Mouse (Mus musculus): ENCODE measurements at regions not wholly inside any gene's neighbourhood (a gene's known extent, or its start where the extent isn't known, plus 50 kb on each side); places are given as distances from the start of the nearest gene placed in this dataset.

- no peaks in the 10 kb centered on the region for H3K9me3 ChIP-seq (replicated peaks)
- 64% methylated on average over 5 of the region's 5 CpGs for WGBS
- H3K9ac ChIP-seq = no peak overlapping the region
- no peak overlapping the region for H3K4me3 ChIP-seq
- ATAC-seq (replicated peaks; ENCODE audit: insufficient number of reproducible peaks, insufficient read depth, low FRiP score, low read depth) = no peak
- no peak overlapping the region for H3K4me2 ChIP-seq
- H3K4me1 ChIP-seq (replicated peaks) = no peaks in the 10 kb centered on the region
- no peaks in the 10 kb centered on the region for H3K27me3 ChIP-seq
- H3K27ac ChIP-seq = no peak overlapping the region
- H3K36me3 ChIP-seq = no peaks in the 10 kb centered on the region
Observed at GRCm38 (mm10) chr9:90828701-90829100, 533.5 kb upstream of the Zic4 start.

GRCm38 (mm10) chr9:90830704-90831103, 531.5 kb upstream of the Zic4 start:
- Histone ChIP-seq H3K36me3 (no peaks in the 10 kb centered on the region), H3K4me3 (no peak overlapping the region), H3K4me1 (replicated peaks) (no peaks in the 10 kb centered on the region), H3K4me2 (no peak overlapping the region), H3K27ac (no peak overlapping the region), H3K9me3 (replicated peaks) (no peaks in the 10 kb centered on the region), H3K9ac (no peak overlapping the region), H3K27me3 (no peaks in the 10 kb centered on the region)
- ATAC-seq (replicated peaks; ENCODE audit: insufficient number of reproducible peaks, insufficient read depth, low FRiP score, low read depth) = no peak
- WGBS = 58% methylated on average over 4 of the region's 4 CpGs

- ATAC-seq (replicated peaks; ENCODE audit: insufficient number of reproducible peaks, insufficient read depth, low FRiP score, low read depth) = no peak
- Histone ChIP-seq H3K4me3 (no peak overlapping the region), H3K4me1 (replicated peaks) (no peaks in the 10 kb centered on the region), H3K27ac (no peak overlapping the region), H3K27me3 (no peaks in the 10 kb centered on the region), H3K4me2 (no peak overlapping the region), H3K9ac (no peak overlapping the region), H3K9me3 (replicated peaks) (no peaks in the 10 kb centered on the region), H3K36me3 (no peaks in the 10 kb centered on the region)
- WGBS = 26% methylated on average over 3 of the region's 3 CpGs
Observed at GRCm38 (mm10) chr9:90833743-90834539, 528.3 kb upstream of the Zic4 start.

- no peaks in the 10 kb centered on the region for H3K36me3 ChIP-seq
- no peak overlapping the region for H3K27ac ChIP-seq
- H3K9me3 ChIP-seq (replicated peaks) = no peaks in the 10 kb centered on the region
- 78% methylated on average over 6 of the region's 6 CpGs for WGBS
- H3K4me1 ChIP-seq (replicated peaks) = no peaks in the 10 kb centered on the region
- no peak for ATAC-seq (replicated peaks; ENCODE audit: insufficient number of reproducible peaks, insufficient read depth, low FRiP score, low read depth)
- H3K4me3 ChIP-seq = no peak overlapping the region
- no peak overlapping the region for H3K4me2 ChIP-seq
- H3K27me3 ChIP-seq = no peaks in the 10 kb centered on the region
- no peak overlapping the region for H3K9ac ChIP-seq
Observed at GRCm38 (mm10) chr9:90838184-90838926, 523.9 kb upstream of the Zic4 start.

- no peak for ATAC-seq (replicated peaks; ENCODE audit: insufficient number of reproducible peaks, insufficient read depth, low FRiP score, low read depth)
- Histone ChIP-seq H3K4me2 (no peak overlapping the region), H3K9ac (no peak overlapping the region), H3K9me3 (replicated peaks) (no peaks in the 10 kb centered on the region), H3K27me3 (no peaks in the 10 kb centered on the region), H3K4me3 (no peak overlapping the region), H3K36me3 (no peaks in the 10 kb centered on the region), H3K4me1 (replicated peaks) (no peaks in the 10 kb centered on the region), H3K27ac (no peak overlapping the region)
- 82% methylated on average over 5 of the region's 5 CpGs for WGBS
Observed at GRCm38 (mm10) chr9:90851044-90851443, 511.2 kb upstream of the Zic4 start.

- H3K4me2 ChIP-seq = no peak overlapping the region
- ATAC-seq (replicated peaks; ENCODE audit: insufficient number of reproducible peaks, insufficient read depth, low FRiP score, low read depth) = no peak
- H3K36me3 ChIP-seq = no peaks in the 10 kb centered on the region
- H3K9me3 ChIP-seq (replicated peaks) = no peaks in the 10 kb centered on the region
- no peak overlapping the region for H3K4me3 ChIP-seq
- no peaks in the 10 kb centered on the region for H3K4me1 ChIP-seq (replicated peaks)
- H3K27ac ChIP-seq = no peak overlapping the region
- no peak overlapping the region for H3K9ac ChIP-seq
- H3K27me3 ChIP-seq = no peaks in the 10 kb centered on the region
- WGBS = 63% methylated on average over 5 of the region's 5 CpGs
Observed at GRCm38 (mm10) chr9:90871636-90872035, 490.6 kb upstream of the Zic4 start.

GRCm38 (mm10) chr9:90884467-90884866, 477.7 kb upstream of the Zic4 start:
- no peak overlapping the region for H3K9ac ChIP-seq
- no peaks in the 10 kb centered on the region for H3K36me3 ChIP-seq
- 84% methylated on average over 1 of the region's 1 CpGs for WGBS
- no peaks in the 10 kb centered on the region for H3K9me3 ChIP-seq (replicated peaks)
- no peaks in the 10 kb centered on the region for H3K27me3 ChIP-seq
- no peak overlapping the region for H3K27ac ChIP-seq
- no peak for ATAC-seq (replicated peaks; ENCODE audit: insufficient number of reproducible peaks, insufficient read depth, low FRiP score, low read depth)
- no peaks in the 10 kb centered on the region for H3K4me1 ChIP-seq (replicated peaks)
- no peak overlapping the region for H3K4me3 ChIP-seq
- H3K4me2 ChIP-seq = no peak overlapping the region

GRCm38 (mm10) chr9:90887405-90887804, 474.8 kb upstream of the Zic4 start:
- no peaks in the 10 kb centered on the region for H3K4me1 ChIP-seq (replicated peaks)
- H3K9ac ChIP-seq = no peak overlapping the region
- no peak for ATAC-seq (replicated peaks; ENCODE audit: insufficient number of reproducible peaks, insufficient read depth, low FRiP score, low read depth)
- H3K4me2 ChIP-seq = no peak overlapping the region
- H3K27me3 ChIP-seq = no peaks in the 10 kb centered on the region
- WGBS = 86% methylated on average over 3 of the region's 3 CpGs
- no peak overlapping the region for H3K27ac ChIP-seq
- H3K36me3 ChIP-seq = no peaks in the 10 kb centered on the region
- H3K9me3 ChIP-seq (replicated peaks) = no peaks in the 10 kb centered on the region
- H3K4me3 ChIP-seq = no peak overlapping the region

GRCm38 (mm10) chr9:90890801-90891200, 471.4 kb upstream of the Zic4 start:
- no peak overlapping the region for H3K4me3 ChIP-seq
- H3K36me3 ChIP-seq = no peaks in the 10 kb centered on the region
- H3K4me2 ChIP-seq = no peak overlapping the region
- no peak for ATAC-seq (replicated peaks; ENCODE audit: insufficient number of reproducible peaks, insufficient read depth, low FRiP score, low read depth)
- H3K4me1 ChIP-seq (replicated peaks) = no peaks in the 10 kb centered on the region
- H3K9ac ChIP-seq = no peak overlapping the region
- H3K27ac ChIP-seq = no peak overlapping the region
- WGBS = 86% methylated on average over 4 of the region's 4 CpGs
- H3K27me3 ChIP-seq = no peaks in the 10 kb centered on the region
- H3K9me3 ChIP-seq (replicated peaks) = no peaks in the 10 kb centered on the region

GRCm38 (mm10) chr9:90892816-90893215, 469.4 kb upstream of the Zic4 start:
- H3K9ac ChIP-seq = no peak overlapping the region
- H3K4me1 ChIP-seq (replicated peaks) = no peaks in the 10 kb centered on the region
- no peak for ATAC-seq (replicated peaks; ENCODE audit: insufficient number of reproducible peaks, insufficient read depth, low FRiP score, low read depth)
- 54% methylated on average over 1 of the region's 1 CpGs for WGBS
- no peak overlapping the region for H3K4me3 ChIP-seq
- no peak overlapping the region for H3K4me2 ChIP-seq
- no peaks in the 10 kb centered on the region for H3K27me3 ChIP-seq
- H3K9me3 ChIP-seq (replicated peaks) = no peaks in the 10 kb centered on the region
- H3K27ac ChIP-seq = no peak overlapping the region
- H3K36me3 ChIP-seq = no peaks in the 10 kb centered on the region

- no peak overlapping the region for H3K4me2 ChIP-seq
- H3K4me1 ChIP-seq (replicated peaks) = no peaks in the 10 kb centered on the region
- H3K4me3 ChIP-seq = no peak overlapping the region
- no peak overlapping the region for H3K9ac ChIP-seq
- WGBS = 35% methylated on average over 5 of the region's 5 CpGs
- no peaks in the 10 kb centered on the region for H3K9me3 ChIP-seq (replicated peaks)
- ATAC-seq (replicated peaks; ENCODE audit: insufficient number of reproducible peaks, insufficient read depth, low FRiP score, low read depth) = no peak
- no peak overlapping the region for H3K27ac ChIP-seq
- H3K27me3 ChIP-seq = no peaks in the 10 kb centered on the region
- no peaks in the 10 kb centered on the region for H3K36me3 ChIP-seq
Observed at GRCm38 (mm10) chr9:90903557-90903956, 458.7 kb upstream of the Zic4 start.

GRCm38 (mm10) chr9:90906106-90906505, 456.1 kb upstream of the Zic4 start:
- Histone ChIP-seq H3K4me3 (no peak overlapping the region), H3K27me3 (no peaks in the 10 kb centered on the region), H3K4me2 (no peak overlapping the region), H3K36me3 (no peaks in the 10 kb centered on the region), H3K9me3 (replicated peaks) (no peaks in the 10 kb centered on the region), H3K27ac (no peak overlapping the region), H3K9ac (no peak overlapping the region), H3K4me1 (replicated peaks) (no peaks in the 10 kb centered on the region)
- WGBS = 89% methylated on average over 5 of the region's 5 CpGs
- ATAC-seq (replicated peaks; ENCODE audit: insufficient number of reproducible peaks, insufficient read depth, low FRiP score, low read depth) = no peak

All from heart, embryonic 15.5 days (tissue).